Mouse (Mus musculus): ENCODE data around the gene Olfr823.
"Not testable (repeated sequence)": the region's sequence is repeated elsewhere in the genome, so short reads cannot be mapped to it uniquely, and the experiment has no call there.

Olfr823 gene

DNA sequence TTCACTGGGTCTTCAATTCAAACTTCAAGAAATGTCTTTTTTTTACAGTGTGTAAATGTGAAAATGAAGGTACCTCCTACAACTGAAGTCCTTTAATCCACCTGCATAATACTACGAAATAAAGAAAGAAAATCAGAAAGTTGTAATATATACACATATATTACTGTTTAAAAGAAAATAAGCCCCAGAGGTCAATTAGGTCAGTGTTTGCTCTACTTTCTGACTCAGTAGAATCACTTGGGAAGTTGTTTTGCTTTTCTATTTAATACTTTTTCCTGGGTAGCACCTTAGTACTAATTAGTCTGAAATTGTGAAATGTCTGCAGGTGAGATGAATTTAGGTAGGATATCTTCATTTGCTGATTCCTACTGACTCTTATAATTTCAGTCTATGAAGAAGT, at the start of gene Olfr823:
Olfr823 (minus strand) TSS at position 101 of the 400 bp plus-strand sequence.
- not testable (repeated sequence) for DNase-seq (ENCODE audit: low spot score)

DNA sequence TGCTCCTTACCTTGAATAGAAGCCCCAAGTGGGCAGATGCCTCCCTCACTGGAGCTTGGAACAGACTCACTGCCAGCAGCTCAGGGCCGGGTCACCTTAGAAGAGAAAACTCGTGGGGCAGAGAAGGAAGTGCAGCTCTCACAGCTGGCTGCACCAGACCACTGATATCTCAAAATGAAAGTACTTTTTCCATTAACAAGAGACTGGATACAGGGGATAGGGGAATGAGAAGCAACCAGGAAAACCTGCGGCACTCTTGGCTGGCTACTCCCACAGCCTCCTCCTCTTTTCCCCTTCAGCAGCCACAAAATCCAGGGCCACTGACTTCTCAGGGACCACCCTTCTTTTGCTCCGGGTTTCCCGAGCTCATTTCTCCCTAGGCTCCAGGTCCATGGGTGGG, 28.9 kb upstream of the Olfr823 start:
- no peak for DNase-seq (ENCODE audit: low spot score)

DNA sequence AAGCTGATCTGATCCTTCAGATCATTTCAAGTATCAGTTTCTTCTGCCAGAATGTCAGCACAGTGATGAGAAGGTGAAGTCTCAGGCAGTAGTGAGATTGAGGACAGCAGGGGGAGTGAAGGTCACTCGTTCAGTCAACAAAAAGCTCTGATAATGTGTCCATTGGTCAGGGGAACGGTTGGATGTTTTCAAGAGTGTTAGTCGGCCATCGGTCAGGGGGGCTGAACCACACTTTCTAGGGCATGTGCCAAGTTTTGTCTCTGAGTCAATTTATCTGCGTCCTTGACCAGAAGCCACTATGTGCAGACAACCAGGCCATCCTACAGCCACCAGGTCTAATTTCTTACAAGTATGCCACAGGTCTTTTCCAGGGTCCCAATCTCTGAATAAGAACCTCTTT, 27.3 kb upstream of the Olfr823 start:
- DNase-seq (ENCODE audit: low spot score): not testable (repeated sequence)

DNA sequence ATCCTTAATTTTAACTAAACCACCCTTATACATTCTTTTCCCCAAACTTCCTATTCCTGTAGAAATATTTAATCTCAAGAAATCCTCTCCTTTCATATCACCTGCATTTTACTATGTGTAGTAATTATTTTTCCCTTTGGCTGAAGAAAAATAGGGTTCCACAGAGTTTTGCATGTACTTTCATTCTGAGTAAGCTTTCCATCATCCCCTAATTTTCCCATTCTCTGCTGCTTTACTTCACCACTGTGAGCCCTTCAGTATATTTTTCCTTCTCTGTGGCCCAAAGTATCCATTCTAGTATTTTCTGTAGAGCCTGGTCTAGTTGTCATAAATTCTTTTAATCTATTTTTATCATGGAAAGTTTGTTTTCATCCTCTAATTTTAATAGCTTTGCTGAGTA, 19.6 kb upstream of the Olfr823 start:
- DNase-seq (ENCODE audit: low spot score): no peak

DNA sequence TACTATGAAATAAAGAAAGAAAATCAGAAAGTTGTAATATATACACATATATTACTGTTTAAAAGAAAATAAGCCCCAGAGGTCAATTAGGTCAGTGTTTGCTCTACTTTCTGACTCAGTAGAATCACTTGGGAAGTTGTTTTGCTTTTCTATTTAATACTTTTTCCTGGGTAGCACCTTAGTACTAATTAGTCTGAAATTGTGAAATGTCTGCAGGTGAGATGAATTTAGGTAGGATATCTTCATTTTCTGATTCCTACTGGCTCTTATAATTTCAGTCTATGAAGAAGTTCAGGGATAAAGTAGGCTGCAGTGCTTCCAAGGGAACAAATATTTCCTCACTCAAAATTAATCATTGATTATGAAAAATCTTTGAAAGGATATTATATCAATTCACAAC, 14.7 kb upstream of the Olfr823 start, which contains the start of gene Olfr824:
Olfr824 (minus strand) TSS at position 101 of the 400 bp plus-strand sequence.
- not testable (repeated sequence) for DNase-seq (ENCODE audit: low spot score)

DNA sequence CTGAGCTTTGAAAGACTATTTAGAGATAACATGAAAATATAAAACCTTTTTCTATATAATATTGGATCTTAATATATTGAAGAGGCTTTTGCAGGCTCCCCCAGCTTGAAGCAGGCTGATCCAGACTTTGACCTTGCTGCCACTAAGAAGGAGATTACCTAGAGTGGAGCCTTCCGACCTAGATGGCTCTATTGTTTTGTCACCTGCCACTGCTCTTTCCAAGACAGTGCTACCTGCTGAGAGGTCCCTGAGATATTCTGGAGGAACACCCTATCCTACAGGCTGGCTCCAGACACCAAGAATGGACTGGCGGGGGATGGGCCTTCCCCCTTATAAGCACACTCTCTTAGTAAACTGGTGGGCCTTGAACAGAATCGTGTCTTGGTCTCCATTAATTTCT, 862 bp upstream of the Olfr823 start:
- not testable (repeated sequence) for DNase-seq (ENCODE audit: low spot score)

DNA sequence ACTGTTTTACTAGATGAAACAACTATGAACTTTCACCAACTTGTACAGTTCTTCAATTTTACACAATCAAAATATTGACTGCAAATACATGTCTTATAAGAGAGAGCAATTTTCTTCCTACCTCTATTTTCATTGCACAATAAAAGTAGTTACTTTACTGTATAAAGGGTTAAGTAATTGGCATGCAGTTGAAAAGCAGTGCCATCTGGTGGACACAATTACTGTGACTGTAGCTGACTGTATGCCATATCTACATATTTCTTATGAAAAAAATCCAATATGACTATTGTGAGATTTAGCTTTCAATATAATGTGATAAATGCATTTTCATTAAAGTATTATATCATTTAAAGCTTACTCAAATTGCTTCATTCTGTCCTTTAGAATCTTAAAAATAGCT, 19.1 kb downstream of the Olfr823 start:
- DNase-seq (ENCODE audit: low spot score): peak; percentile 46

DNA sequence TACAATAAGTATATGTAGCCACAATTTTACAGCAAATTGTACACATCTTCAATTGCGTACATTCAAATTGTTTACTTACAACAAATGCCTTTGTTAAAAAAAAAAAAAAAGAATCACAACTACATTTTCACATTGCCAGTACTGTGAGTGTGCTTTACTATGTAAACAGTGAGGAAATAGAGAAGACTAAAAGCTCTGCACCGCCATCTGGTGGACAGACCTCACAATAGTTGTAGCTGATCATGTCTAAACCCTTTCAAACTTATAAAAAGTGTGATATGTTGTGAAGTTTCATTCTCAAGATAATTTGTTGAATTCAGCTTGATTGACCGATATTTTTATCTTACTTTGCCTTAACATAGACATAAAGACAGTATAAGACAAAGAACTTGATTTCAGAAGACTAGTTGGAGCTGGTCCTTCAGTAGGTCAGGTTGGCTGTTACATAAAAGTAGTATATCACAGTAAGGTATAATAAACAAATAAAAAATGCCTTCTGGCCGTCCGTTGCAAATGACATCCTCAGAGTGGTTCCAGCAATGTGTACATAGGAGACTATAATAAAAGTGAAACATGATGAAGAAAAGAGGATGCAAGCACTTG, 22.2 kb downstream of the Olfr823 start:
- peak; percentile 85 for DNase-seq (ENCODE audit: low spot score)

DNA sequence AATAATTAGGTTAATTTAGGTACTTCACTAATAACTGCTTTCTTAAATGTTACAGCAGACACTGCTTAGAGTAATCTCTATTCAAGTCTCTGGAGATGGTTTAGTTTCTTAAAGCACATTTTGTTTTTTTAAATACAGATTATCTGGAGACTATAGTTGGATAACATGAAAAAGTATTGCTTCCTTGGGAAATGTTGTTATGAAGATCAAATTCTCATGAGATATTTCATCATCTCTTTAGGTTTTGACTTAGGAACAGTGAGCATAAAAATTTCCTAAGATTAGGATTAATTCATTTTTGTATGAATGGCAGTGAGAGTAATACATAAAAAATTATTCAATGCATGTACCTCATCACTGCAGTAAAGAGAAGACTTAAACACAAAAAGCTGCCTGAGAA, 44.3 kb downstream of the Olfr823 start, which contains the start of gene Olfr822:
Olfr822 (plus strand) TSS at position 301 of the 400 bp plus-strand sequence.
- no peak for DNase-seq (ENCODE audit: low spot score)
